Mouse (Mus musculus) testis, postnatal 10 days (tissue): ENCODE results near the gene Fkbp5.
A peak's percentile ranks its signal among the peaks of the same experiment; 100 is the strongest.
"Not testable (repeated sequence)": the region's sequence is repeated elsewhere in the genome, so short reads cannot be mapped to it uniquely, and the experiment has no call there.

Experiments
- DNase-seq: peaks from one replicate; pipeline ENCODE4 v3.0.0; 2021; ENCODE audit warnings: low spot score

The Fkbp5 gene

DNA sequence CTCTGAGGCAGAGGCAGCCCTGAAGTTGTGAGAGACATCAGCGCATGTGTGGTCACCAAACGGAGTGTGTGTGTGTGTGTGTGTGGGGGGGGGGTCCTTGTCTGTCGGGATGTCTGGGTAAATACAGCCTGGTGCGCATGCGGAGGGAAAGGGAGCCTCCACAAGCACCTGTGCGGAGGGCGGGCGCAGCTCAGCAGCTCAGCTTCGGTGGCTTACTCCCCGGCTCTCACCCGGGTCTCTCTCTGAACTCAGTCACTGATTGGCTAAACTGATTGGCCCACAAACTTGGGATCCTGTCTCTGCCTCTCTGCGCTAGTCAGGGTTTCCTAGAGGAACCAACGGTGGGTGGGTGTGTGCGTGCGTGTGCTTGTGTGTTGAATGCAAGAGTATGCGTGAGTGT, 142.8 kb downstream of the Fkbp5 start:
- no peak for DNase-seq

- DNase-seq: peak; percentile 83
Measured at GRCm38 (mm10) chr17:28373821-28374220, 143.5 kb downstream of the Fkbp5 start.

- no peak for DNase-seq
Measured at GRCm38 (mm10) chr17:28371941-28372340, 145.4 kb downstream of the Fkbp5 start.

DNA sequence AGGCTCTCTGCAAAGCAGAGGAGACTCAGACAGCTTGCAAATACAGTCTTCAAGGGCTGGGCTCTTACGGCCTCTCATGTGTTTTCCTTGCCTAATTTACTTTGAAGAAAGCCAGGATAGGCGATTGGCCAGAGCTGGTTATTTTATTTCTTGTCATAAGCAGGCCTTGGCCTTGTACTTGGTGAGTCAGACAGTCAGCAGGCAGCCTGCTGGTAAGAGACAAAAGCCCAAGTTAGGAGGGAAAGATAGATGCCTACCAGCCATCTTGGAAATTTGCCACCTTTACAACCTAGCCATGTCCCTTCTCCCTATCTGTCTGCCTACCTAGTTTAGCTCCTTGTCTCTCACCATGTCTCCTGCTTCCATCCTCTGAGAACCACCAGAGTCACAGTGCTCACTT, 146.0 kb downstream of the Fkbp5 start:
- no peak for DNase-seq

- no peak for DNase-seq
Measured at GRCm38 (mm10) chr17:28369056-28369455, 148.3 kb downstream of the Fkbp5 start.

GRCm38 (mm10) chr17:28368449-28368848, 148.9 kb downstream of the Fkbp5 start:
- DNase-seq: peak; percentile 90

- DNase-seq: no peak
Measured at GRCm38 (mm10) chr17:28365122-28365521, 152.2 kb downstream of the Fkbp5 start, which contains the start of gene Tulp1. Gene Tulp1, minus strand, starts transcription at chr17:28365222.

DNA sequence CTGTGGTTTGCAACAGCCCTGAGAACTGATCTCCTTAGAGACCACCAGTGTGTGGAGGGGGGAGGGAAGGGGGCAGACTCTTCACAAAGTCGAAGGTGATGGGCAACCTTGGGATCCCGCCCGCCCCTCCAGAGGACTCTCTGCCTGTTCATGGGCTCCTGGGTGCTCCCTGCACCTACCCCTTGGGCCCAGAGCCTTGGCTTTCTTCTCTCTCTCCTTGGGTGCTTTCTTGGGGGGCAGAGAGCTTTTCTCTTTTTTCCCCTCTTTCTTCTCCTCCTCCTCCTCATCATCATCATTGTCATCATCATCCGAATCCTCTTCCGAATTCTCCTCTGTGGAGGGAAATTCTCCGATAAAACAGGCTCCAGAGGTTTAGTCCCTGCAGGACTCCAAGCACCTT, 153.8 kb downstream of the Fkbp5 start:
- DNase-seq: no peak

DNA sequence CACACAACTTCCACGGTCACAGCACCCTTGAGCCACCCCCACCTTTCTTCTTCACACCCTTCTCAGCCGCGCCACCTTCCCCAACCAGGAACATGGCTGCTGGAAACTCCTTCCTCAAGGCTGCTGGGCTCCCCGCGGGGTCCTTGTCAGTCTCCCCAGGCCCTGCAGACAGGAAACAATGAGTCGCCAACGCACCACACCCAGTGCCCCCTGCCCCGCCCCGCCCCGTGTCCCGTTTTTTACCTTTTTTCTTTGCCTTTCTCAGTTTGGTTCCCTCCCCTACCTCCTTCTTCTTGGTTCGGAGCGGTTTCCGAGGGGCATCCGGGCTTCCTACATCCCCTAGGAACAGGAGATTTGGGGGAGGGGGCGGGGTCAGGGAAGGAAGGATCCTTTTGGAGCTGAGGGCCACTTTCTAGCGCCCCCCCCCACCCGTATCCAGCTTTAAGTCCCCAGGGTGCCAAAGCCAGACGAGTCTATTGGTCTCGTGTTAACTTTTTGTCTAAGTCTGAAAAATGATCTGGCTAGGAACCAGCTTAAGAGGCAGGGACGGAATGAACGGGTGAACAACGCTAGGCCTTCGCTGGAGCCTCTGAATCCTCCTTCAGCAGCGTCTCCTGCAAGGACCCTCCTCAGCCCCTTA, 154.6 kb downstream of the Fkbp5 start:
- no peak for DNase-seq

- no peak for DNase-seq
Measured at GRCm38 (mm10) chr17:28361921-28362652, 155.2 kb downstream of the Fkbp5 start.

- DNase-seq: no peak
Measured at GRCm38 (mm10) chr17:28360531-28361277, 156.6 kb downstream of the Fkbp5 start.

- not testable (repeated sequence) for DNase-seq
Measured at GRCm38 (mm10) chr17:28358576-28359261, 158.6 kb downstream of the Fkbp5 start.

DNA sequence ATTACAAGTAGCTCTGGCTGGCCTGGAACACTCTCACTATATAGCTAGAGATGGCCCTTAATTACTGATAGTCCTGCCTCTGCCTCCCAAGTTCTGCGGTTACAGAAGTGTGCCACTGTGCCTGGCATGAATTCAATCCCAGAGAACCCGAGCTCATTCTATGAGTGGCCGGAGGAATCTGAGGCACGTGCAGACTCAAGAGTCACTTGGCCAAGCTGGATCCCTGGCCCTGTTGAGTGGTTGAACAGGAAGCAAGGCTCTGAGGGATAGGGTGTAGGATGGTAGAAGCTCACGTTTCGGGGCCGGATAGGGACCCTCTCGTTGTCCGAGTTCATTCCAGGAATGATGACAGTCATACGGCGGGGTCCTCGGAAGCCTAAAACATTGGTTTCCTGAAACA, 161.5 kb downstream of the Fkbp5 start:
- no peak for DNase-seq

- no peak for DNase-seq
Measured at GRCm38 (mm10) chr17:28352018-28352417, 165.3 kb downstream of the Fkbp5 start.

DNA sequence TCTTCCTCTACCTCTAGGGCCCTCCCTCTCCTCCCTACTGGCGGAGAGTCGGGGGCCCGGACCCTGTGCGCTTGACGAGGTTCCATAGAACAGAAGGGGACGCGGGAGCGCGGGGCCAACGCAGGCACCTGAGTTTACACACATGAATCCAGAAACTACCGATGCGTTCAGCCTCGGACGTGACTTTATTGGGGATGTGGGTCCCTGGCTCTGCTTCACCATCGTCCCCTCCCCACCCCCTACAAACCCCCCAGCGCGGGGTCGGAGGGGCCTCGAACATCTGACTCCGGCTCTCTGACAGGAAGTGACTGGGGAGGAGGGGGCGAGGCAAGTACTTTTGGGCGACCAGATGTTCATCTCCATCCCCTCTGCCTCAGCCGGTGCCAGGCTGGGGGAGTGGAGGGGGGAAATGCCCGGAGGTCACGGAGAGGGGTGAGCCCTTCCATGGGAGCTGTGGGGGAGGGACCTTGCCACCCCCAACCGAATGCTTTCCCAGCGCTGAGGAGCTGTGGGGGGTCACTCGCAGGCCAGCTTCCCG, 165.9 kb downstream of the Fkbp5 start:
- DNase-seq: no peak

- DNase-seq: peak; percentile 91
Measured at GRCm38 (mm10) chr17:28350466-28351352, 166.6 kb downstream of the Fkbp5 start, which contains the start of gene Tead3. Gene Tead3, minus strand, starts transcription at chr17:28350817.

GRCm38 (mm10) chr17:28349901-28350465, 167.3 kb downstream of the Fkbp5 start:
- peak; percentile 64 for DNase-seq

DNA sequence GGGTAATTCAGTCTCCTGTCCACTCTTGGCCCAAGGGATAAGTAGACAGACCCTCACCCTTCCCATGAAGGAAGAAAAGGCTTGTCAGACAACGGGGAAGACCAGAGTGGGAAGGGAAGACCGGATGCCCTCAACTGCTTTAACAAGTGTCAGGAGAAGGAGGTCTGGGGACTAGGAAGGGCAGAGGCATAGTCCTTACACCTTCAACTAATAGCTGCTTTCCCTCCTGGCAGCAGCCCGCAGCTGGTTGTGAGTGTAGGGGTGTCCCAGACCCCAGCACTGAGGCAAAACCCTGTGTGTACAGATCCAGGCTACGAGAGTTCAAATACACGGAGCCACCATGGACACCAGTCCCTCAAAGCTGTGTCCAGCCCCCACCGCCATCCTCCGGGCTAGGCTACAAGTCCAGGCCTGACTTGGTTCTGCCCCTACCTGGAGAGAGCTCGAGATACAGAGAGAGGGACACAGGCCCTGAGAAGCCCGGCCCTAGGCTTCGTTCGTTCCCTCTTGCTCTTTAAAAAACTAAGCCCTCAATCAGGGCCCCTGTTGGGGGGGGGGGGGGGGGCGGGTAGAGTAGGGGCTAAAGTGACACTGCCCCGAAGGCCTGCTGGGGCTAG, 168.0 kb downstream of the Fkbp5 start:
- DNase-seq: no peak
